Mouse (Mus musculus): Measurements from ENCODE around the gene Wdfy3. TPM values are rescaled to one million over a fixed set of nuclear protein-coding genes. Genes with fewer than 3 reads are reported as not detected.

Wdfy3 gene
- polyA plus RNA-seq, 1 experiment from 2014 or later = 27.7 TPM

DNA sequence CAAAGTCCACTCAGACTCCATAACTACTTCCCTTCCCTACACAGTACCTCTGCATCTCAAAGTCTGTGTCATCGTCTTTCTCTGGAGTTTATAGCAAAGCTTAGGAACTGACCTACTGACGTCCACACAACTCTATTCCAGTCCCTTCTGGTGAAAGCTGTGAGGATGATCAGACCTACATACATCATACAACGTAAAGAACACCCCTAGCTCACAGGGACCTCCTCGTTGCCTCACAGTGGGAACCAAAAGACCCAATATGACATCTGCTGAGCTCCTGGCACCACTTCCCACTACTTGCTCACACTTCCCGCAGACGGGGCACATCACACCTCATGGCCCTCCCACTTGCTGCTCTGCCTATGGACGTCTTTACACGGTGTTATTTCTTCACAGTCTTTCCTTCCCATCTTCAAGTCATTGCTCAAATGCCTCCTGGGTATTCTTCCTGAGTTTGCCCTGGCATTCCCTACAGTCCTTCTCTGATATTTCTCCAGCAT, 23.1 kb downstream of the Wdfy3 start:
- Histone ChIP-seq H3K36me3 (ENCODE audit: control insufficient read depth, insufficient read depth, low read length) (peaks cover under 1% of the 10 kb centered on the region; the same call in 1 of the 2 replicates), H3K4me1 (ENCODE audit: control insufficient read depth, insufficient read depth, low read length) (no peaks in the 10 kb centered on the region), H3K9ac (ENCODE audit: low read depth, low read length) (no peak overlapping the region), H3K4me2 (replicated peaks; ENCODE audit: low read depth, low read length) (no peak overlapping the region), H3K4me3 (ENCODE audit: low read length) (no peak overlapping the region), H3K27ac (ENCODE audit: low read depth, low read length) (no peak overlapping the region), H3K27me3 (ENCODE audit: control insufficient read depth, insufficient read depth, low read length) (no peaks in the 10 kb centered on the region), H3K9me3 (ENCODE audit: control insufficient read depth, low read length) (no peaks in the 10 kb centered on the region)
- 84% methylated on average over 8 of the region's 8 CpGs for WGBS
- 0 out of 2 replicates have a peak, but pooled peaks have one; percentile 16 for ATAC-seq (ENCODE audit: low FRiP score, low TSS enrichment)

DNA sequence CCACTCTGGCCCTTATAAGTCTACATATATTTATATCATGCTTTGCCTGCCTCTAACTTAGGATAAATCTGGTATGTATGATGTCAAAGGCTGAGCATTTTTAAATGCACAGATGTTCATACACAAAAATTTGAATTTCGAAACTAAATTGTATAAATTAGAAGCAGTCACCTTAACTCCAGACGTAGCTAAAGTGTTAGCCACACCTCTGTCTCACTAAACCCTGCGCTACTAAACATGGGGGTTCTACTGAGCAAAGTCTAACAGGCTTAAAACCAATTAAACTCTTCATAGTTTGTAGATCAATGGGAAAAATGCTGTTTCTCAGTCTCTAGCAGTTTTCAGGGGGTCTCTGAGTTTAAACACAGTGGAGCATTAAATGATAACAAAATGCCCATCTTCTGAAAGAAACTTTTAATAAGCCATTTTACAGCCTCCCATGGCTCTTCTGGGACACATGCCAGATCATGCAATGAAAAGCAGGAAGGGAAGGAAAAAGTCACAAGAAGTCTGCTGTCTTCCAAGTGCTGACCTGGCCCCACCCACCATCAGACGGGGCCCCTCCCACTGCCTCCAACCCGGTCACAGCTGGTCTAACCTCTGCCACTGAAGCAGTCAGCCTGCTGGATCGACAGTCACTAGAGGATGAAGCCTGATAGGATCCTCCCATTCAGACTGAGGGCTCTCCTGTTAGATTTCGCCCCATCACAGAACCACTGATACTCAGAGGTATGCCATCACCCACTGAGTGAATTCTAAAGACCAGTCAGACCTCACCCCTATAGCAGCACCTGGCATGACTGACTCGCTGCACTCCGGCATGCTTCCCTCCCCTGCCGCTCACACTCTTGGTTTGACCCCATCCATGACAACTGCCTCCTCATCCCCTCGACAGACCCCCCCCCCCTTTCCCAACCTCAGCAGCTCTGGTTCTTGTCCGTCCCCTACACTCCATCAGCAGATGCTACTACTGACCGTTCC, 23.8 kb downstream of the Wdfy3 start:
- Histone ChIP-seq H3K4me3 (ENCODE audit: low read length) (no peak overlapping the region), H3K36me3 (ENCODE audit: control insufficient read depth, insufficient read depth, low read length) (peaks cover 8% of the 10 kb centered on the region), H3K27me3 (ENCODE audit: control insufficient read depth, insufficient read depth, low read length) (no peaks in the 10 kb centered on the region), H3K27ac (ENCODE audit: low read depth, low read length) (no peak overlapping the region), H3K9ac (ENCODE audit: low read depth, low read length) (no peak overlapping the region), H3K4me2 (replicated peaks; ENCODE audit: low read depth, low read length) (no peak overlapping the region), H3K4me1 (ENCODE audit: control insufficient read depth, insufficient read depth, low read length) (no peaks in the 10 kb centered on the region), H3K9me3 (ENCODE audit: control insufficient read depth, low read length) (no peaks in the 10 kb centered on the region)
- WGBS = 77% methylated on average over 13 of the region's 13 CpGs
- ATAC-seq (ENCODE audit: low FRiP score, low TSS enrichment) = 0 out of 2 replicates have a peak, but pooled peaks have one; percentile 62

DNA sequence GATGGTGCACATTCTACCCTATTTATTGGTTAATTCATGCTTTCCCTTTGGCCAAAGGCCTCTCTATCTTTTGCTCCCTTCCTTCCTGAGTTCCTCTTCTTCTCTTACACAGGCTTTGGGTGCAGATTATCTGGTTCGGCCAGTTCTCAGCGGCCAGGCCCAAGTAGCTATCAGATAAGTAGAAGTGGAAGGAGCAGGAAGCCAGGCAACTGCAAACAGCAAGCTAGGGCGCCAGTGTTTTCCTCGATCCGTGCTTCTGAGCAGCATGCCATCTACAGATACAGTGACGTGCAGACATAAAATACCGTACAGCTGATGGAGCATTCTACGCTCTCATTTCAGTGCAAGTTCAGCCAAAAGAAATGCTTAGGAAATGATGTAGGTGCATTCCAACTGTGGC, 24.5 kb downstream of the Wdfy3 start:
- 79% methylated on average over 8 of the region's 8 CpGs for WGBS
- Histone ChIP-seq H3K4me2 (replicated peaks; ENCODE audit: low read depth, low read length) (no peak overlapping the region), H3K4me3 (ENCODE audit: low read length) (no peak overlapping the region), H3K9ac (ENCODE audit: low read depth, low read length) (no peak overlapping the region), H3K27ac (ENCODE audit: low read depth, low read length) (no peak overlapping the region), H3K27me3 (ENCODE audit: control insufficient read depth, insufficient read depth, low read length) (no peaks in the 10 kb centered on the region), H3K4me1 (ENCODE audit: control insufficient read depth, insufficient read depth, low read length) (no peaks in the 10 kb centered on the region), H3K36me3 (ENCODE audit: control insufficient read depth, insufficient read depth, low read length) (peaks cover 15% of the 10 kb centered on the region), H3K9me3 (ENCODE audit: control insufficient read depth, low read length) (no peaks in the 10 kb centered on the region)
- ATAC-seq (ENCODE audit: low FRiP score, low TSS enrichment) = no peak

GRCm38 (mm10) chr5:102033281-102033680, 36.4 kb downstream of the Wdfy3 start:
- H3K36me3 ChIP-seq (ENCODE audit: control insufficient read depth, insufficient read depth, low read length) = peaks cover 93% of the 10 kb centered on the region
- 85% methylated on average over 8 of the region's 8 CpGs for WGBS
- no peak overlapping the region for H3K4me3 ChIP-seq (ENCODE audit: low read length)
- no peak for ATAC-seq (ENCODE audit: low FRiP score, low TSS enrichment)
- H3K27ac ChIP-seq (ENCODE audit: low read depth, low read length) = no peak overlapping the region
- H3K9ac ChIP-seq (ENCODE audit: low read depth, low read length) = no peak overlapping the region
- H3K4me2 ChIP-seq (replicated peaks; ENCODE audit: low read depth, low read length) = no peak overlapping the region
- no peaks in the 10 kb centered on the region for H3K9me3 ChIP-seq (ENCODE audit: control insufficient read depth, low read length)
- H3K27me3 ChIP-seq (ENCODE audit: control insufficient read depth, insufficient read depth, low read length) = no peaks in the 10 kb centered on the region
- no peaks in the 10 kb centered on the region for H3K4me1 ChIP-seq (ENCODE audit: control insufficient read depth, insufficient read depth, low read length)

DNA sequence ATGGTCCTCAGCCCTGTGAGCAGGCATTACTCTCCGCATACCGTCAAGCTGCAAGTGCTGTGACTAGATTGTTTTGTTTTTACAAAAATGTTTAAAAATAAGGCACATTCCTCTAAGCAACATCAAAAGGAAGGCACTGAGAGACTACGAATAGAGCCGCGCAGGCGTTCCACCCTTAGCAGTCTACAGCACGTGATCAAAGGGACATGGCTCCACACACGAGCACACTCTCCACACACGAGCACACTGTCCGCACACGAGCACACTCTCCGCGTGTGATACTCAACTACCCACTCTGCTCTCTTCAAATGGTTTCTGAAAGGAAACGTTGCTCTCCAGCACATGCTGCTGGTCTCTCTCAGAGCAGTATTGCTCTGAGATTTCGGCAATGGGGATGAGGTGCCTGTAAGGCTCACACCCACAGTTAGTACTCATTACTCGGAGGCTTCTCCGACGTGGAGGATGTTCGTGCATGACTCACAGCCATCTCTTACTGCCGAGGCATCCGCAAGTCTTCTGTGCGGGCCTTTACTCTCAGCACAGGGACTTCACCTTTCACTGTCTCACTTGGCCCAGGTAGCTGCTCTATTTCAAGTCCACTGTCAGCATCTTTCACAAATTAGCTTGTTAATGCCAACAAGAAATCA, 37.0 kb downstream of the Wdfy3 start:
- WGBS = 77% methylated on average over 22 of the region's 22 CpGs
- no peaks in the 10 kb centered on the region for H3K27me3 ChIP-seq (ENCODE audit: control insufficient read depth, insufficient read depth, low read length)
- H3K27ac ChIP-seq (ENCODE audit: low read depth, low read length) = no peak overlapping the region
- H3K9ac ChIP-seq (ENCODE audit: low read depth, low read length) = no peak overlapping the region
- peaks cover 89% of the 10 kb centered on the region for H3K36me3 ChIP-seq (ENCODE audit: control insufficient read depth, insufficient read depth, low read length)
- no peaks in the 10 kb centered on the region for H3K9me3 ChIP-seq (ENCODE audit: control insufficient read depth, low read length)
- no peaks in the 10 kb centered on the region for H3K4me1 ChIP-seq (ENCODE audit: control insufficient read depth, insufficient read depth, low read length)
- no peak for ATAC-seq (ENCODE audit: low FRiP score, low TSS enrichment)
- H3K4me3 ChIP-seq (ENCODE audit: low read length) = no peak overlapping the region
- H3K4me2 ChIP-seq (replicated peaks; ENCODE audit: low read depth, low read length) = no peak overlapping the region

DNA sequence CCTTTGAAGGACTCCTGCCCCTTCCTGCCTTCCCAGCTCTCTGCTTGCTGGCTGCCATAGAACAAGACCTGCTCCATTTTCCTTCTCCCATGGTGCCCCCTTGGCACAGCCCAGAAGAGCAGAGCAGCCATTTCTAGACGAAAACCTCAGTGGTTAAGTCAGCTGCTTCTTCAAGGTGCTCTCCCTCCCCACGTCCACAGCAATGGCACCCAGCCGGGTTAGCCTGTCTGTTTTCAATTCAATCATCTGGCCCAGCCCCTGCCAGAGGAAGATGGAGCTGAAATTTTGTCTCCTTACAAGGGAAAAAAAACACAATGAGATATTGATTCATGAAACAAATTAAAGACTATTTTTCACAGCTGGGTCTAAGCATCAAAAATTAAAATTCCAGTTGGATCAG, 37.5 kb downstream of the Wdfy3 start:
- peaks cover 89% of the 10 kb centered on the region for H3K36me3 ChIP-seq (ENCODE audit: control insufficient read depth, insufficient read depth, low read length)

DNA sequence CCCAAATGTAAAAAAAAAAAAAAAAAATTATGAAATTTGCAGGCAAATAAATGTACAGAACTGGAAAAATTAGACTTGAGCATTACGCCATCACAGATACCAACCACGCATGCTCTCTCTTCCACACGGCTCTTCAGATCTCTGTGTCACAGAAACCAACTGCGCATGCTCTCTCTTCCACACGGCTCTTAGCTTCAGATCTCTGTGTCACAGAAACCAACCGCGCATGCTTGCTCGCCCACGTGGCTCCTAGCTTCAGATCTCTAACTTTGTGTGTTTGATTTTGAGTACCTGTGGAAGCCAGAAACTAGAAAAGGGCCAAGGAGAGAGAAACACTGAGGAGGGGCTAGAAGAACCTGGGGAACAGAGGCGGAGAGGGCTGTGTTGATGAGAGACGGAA, 46.3 kb downstream of the Wdfy3 start:
- ATAC-seq (ENCODE audit: low FRiP score, low TSS enrichment) = no peak
- Histone ChIP-seq H3K9me3 (ENCODE audit: control insufficient read depth, low read length) (no peaks in the 10 kb centered on the region), H3K9ac (ENCODE audit: low read depth, low read length) (no peak overlapping the region), H3K4me1 (ENCODE audit: control insufficient read depth, insufficient read depth, low read length) (no peaks in the 10 kb centered on the region), H3K36me3 (ENCODE audit: control insufficient read depth, insufficient read depth, low read length) (peaks cover 26% of the 10 kb centered on the region), H3K4me2 (replicated peaks; ENCODE audit: low read depth, low read length) (no peak overlapping the region), H3K4me3 (ENCODE audit: low read length) (no peak overlapping the region), H3K27me3 (ENCODE audit: control insufficient read depth, insufficient read depth, low read length) (no peaks in the 10 kb centered on the region), H3K27ac (ENCODE audit: low read depth, low read length) (no peak overlapping the region)
- 95% methylated on average over 11 of the region's 11 CpGs for whole genome bisulfite sequencing

More for the DNA sequence above, 37.5 kb downstream of the Wdfy3 start:
- no peak overlapping the region for H3K4me2 ChIP-seq (replicated peaks; ENCODE audit: low read depth, low read length)
- no peaks in the 10 kb centered on the region for H3K9me3 ChIP-seq (ENCODE audit: control insufficient read depth, low read length)
- H3K27me3 ChIP-seq (ENCODE audit: control insufficient read depth, insufficient read depth, low read length) = no peaks in the 10 kb centered on the region
- WGBS = 91% methylated on average over 3 of the region's 3 CpGs
- H3K9ac ChIP-seq (ENCODE audit: low read depth, low read length) = no peak overlapping the region
- H3K27ac ChIP-seq (ENCODE audit: low read depth, low read length) = no peak overlapping the region
- H3K4me3 ChIP-seq (ENCODE audit: low read length) = no peak overlapping the region
- no peak for ATAC-seq (ENCODE audit: low FRiP score, low TSS enrichment)
- H3K4me1 ChIP-seq (ENCODE audit: control insufficient read depth, insufficient read depth, low read length) = no peaks in the 10 kb centered on the region

DNA sequence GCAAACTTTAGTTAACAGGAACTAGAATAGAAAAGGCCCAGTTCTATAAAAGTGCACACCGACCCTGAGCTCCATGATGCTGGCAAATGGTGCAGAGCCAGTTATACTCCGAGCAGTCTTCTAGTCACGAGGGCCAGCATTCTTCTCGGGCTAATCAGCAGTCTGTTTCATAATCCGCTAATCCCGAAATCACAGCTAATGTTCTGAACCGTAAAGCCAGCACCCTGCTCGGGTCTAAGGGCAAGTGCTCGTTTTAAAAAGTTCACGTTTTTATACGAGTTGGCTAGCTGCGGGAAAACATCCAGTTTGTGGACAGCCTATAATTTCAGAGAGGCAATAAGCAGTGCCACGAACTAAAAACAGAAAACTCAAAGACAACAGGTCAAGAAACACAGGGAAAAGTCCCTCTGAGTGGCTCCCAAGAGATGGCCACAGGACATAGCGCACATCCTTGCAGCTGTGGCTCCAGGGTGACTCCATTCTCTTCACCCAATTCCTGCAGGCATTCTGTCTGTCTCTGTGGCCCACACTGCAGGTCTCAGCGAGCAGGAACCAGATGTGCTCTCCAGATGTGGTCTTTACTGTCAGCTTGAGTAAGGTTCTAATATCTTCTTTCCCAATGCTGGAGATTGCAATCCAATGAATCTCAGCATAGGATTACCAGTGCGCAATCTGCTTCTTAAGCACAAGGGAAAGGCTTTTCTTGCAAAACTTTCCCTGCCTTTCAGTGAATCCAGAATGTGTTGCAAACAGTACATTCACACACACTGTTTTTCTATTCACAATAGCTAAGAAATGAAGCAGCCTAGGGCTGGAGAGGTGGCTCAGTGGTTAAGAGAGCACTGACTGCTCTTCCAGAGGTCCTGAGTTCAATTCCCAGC, 47.5 kb downstream of the Wdfy3 start:
- no peak overlapping the region for H3K27ac ChIP-seq (ENCODE audit: low read depth, low read length)
- H3K27me3 ChIP-seq (ENCODE audit: control insufficient read depth, insufficient read depth, low read length) = no peaks in the 10 kb centered on the region
- H3K4me3 ChIP-seq (ENCODE audit: low read length) = no peak overlapping the region
- no peaks in the 10 kb centered on the region for H3K4me1 ChIP-seq (ENCODE audit: control insufficient read depth, insufficient read depth, low read length)
- peaks cover 24% of the 10 kb centered on the region for H3K36me3 ChIP-seq (ENCODE audit: control insufficient read depth, insufficient read depth, low read length)
- no peak overlapping the region for H3K4me2 ChIP-seq (replicated peaks; ENCODE audit: low read depth, low read length)
- no peak overlapping the region for H3K9ac ChIP-seq (ENCODE audit: low read depth, low read length)
- 86% methylated on average over 16 of the region's 16 CpGs for WGBS
- ATAC-seq (ENCODE audit: low FRiP score, low TSS enrichment) = no peak
- no peaks in the 10 kb centered on the region for H3K9me3 ChIP-seq (ENCODE audit: control insufficient read depth, low read length)

All from kidney, embryonic 14.5 days (tissue).